Mouse (Mus musculus): ENCODE data around the gene Phb2.

DNA sequence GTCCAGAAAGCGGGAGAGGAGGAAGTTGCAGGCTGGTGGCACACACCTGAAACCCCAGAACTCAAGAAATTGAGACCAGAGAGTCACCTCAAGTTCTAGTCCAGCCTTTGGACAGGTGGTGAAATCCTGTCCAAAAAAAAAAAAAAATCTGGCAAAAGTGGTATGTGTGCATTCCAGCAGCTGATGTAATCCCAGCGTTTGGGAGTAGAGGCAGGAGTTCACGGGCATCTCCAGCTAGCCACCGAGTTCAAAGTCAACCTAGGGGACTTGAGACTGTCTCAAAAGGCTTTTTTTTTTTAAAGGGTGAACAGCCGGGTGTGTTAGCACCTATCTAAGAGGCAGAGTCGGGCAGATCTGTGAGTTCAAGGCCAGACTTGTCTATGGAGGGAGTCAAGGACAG is 36.0 kb upstream of the Phb2 start:
- TF ChIP-seq GATA1 (IDR thresholded peaks at IDR 0.05; ENCODE audit: borderline replicate concordance, low read length) (no peak), CTCF (IDR thresholded peaks at IDR 0.05; ENCODE audit: low read depth, low read length) (no peak)
